Mouse (Mus musculus) left cerebral cortex, adult 2 months (tissue): ENCODE results near the gene Gabrb1. TPM values are rescaled to one million over a fixed set of nuclear protein-coding genes. Genes with fewer than 3 reads are reported as not detected.

Source experiments
- DNase-seq, 2 experiments: peaks; one replicate each; pipeline ENCODE4 v3.0.0; 2021 to 2022; ENCODE audit warnings: low spot score in 2 of 2, mixed read lengths in 1 of 2; ENCODE audit errors: extremely low spot score in 1 of 2
- H3K27ac ChIP-seq: fragments of 200-600 bp; 2 replicates; pipeline ENCODE4 v1.8.1; 2022
- H3K4me3 ChIP-seq: fragments of 200-600 bp; 2 replicates; pipeline ENCODE4 v1.8.1; 2022
- CTCF ChIP-seq: fragments of 200-600 bp; IDR thresholded peaks from 2 replicates; pipeline ENCODE4 v1.8.1; 2022; ENCODE audit warnings: antibody characterized with exemption, mild to moderate bottlenecking, moderate library complexity
- intact Hi-C: fragments of 180-260 bp; cut with DNase I; formaldehyde crosslinking; loops from one replicate; pipeline ENCODE4 v1.15.1; 2025
- total RNA-seq, 2 experiments: library from RNA; stranded (reverse); gene quantifications; 2 replicates each; pipeline ENCODE4 v1.2.3; 2021

The Gabrb1 gene
- total RNA-seq, 2 experiments from 2014 or later = 92.5 to 95.1 TPM

- intact Hi-C loops = loop anchor here (5.0 kb wide), 1 partner anchor 248 kb away; no protein-coding TSS in a partner anchor
- peak overlapping the region; percentile 32 for H3K27ac ChIP-seq
- TF ChIP-seq CTCF = peak; percentile 44
- H3K4me3 ChIP-seq = no peak overlapping the region
- no peak for DNase-seq
Observed at GRCm38 (mm10) chr5:71965529-71965928, 307.6 kb downstream of the Gabrb1 start.

GRCm38 (mm10) chr5:71970140-71970800 lies 312.4 kb downstream of the Gabrb1 start:
- peak; percentile 22 to 46 for DNase-seq
- Histone ChIP-seq H3K27ac (peak overlapping the region; percentile 65), H3K4me3 (no peak overlapping the region)
- intact Hi-C loops = loop anchor here (5.0 kb wide), 3 partner anchors 53 to 313 kb away; partner anchors contain the start of genes Gabra4 and Gabrb1
- no peak for TF ChIP-seq CTCF

- H3K27ac ChIP-seq = peak overlapping the region; percentile 34
- TF ChIP-seq CTCF = no peak
- intact Hi-C loops = loop anchor here (5.0 kb wide), 3 partner anchors 56 to 316 kb away; partner anchors contain the start of genes Gabra4 and Gabrb1
- no peak overlapping the region for H3K4me3 ChIP-seq
- DNase-seq = peak in 1 of 2 experiments; percentile 36
Observed at GRCm38 (mm10) chr5:71972831-71973230, 314.9 kb downstream of the Gabrb1 start.

GRCm38 (mm10) chr5:71976133-71976532 lies 318.2 kb downstream of the Gabrb1 start:
- no peak overlapping the region for H3K4me3 ChIP-seq
- no peak for TF ChIP-seq CTCF
- DNase-seq = no peak
- intact Hi-C loops = no loop called here
- H3K27ac ChIP-seq = peak overlapping the region; percentile 79

GRCm38 (mm10) chr5:71976571-71977061 lies 318.7 kb downstream of the Gabrb1 start:
- intact Hi-C loops = no loop called here
- H3K27ac ChIP-seq = peak overlapping the region; percentile 79
- DNase-seq = peak; percentile 53 to 58
- TF ChIP-seq CTCF = no peak; the same call in 1 of the 2 replicates
- no peak overlapping the region for H3K4me3 ChIP-seq

GRCm38 (mm10) chr5:71986561-71986960 lies 328.6 kb downstream of the Gabrb1 start:
- no peak for DNase-seq
- peak overlapping the region; percentile 76 for H3K27ac ChIP-seq
- no peak for TF ChIP-seq CTCF
- intact Hi-C loops = no loop called here
- H3K4me3 ChIP-seq = no peak overlapping the region

- Histone ChIP-seq H3K27ac (peak overlapping the region; percentile 80), H3K4me3 (no peak overlapping the region)
- DNase-seq = peak in 1 of 2 experiments; percentile 25
- no peak for TF ChIP-seq CTCF
- intact Hi-C loops = no loop called here
Observed at GRCm38 (mm10) chr5:71986983-71987398, 329.1 kb downstream of the Gabrb1 start.

GRCm38 (mm10) chr5:71999466-71999865 lies 341.6 kb downstream of the Gabrb1 start:
- intact Hi-C loops = no loop called here
- DNase-seq = no peak
- Histone ChIP-seq H3K27ac (no peak overlapping the region), H3K4me3 (no peak overlapping the region)
- no peak for TF ChIP-seq CTCF

GRCm38 (mm10) chr5:72003811-72004435 lies 346.0 kb downstream of the Gabrb1 start:
- intact Hi-C loops = no loop called here
- DNase-seq = no peak
- Histone ChIP-seq H3K4me3 (no peak overlapping the region), H3K27ac (no peak overlapping the region)
- TF ChIP-seq CTCF = no peak

GRCm38 (mm10) chr5:72036954-72037353 lies 379.0 kb downstream of the Gabrb1 start:
- TF ChIP-seq CTCF = no peak
- DNase-seq = no peak
- Histone ChIP-seq H3K4me3 (no peak overlapping the region), H3K27ac (no peak overlapping the region)
- intact Hi-C loops = no loop called here

GRCm38 (mm10) chr5:72043226-72044151 lies 385.6 kb downstream of the Gabrb1 start:
- H3K4me3 ChIP-seq = no peak overlapping the region
- DNase-seq = no peak
- no peak for TF ChIP-seq CTCF
- intact Hi-C loops = no loop called here
- H3K27ac ChIP-seq = no peak overlapping the region
